Mouse (Mus musculus) stomach, postnatal 0 days (tissue): ENCODE measurements around the gene Stac.

Experiments
- CTCF ChIP-seq: IDR thresholded peaks from 2 replicates; pipeline ENCODE4 v1.5.1; 2016; ENCODE audit warnings: antibody characterized with exemption, low read depth, mild to moderate bottlenecking, moderate library complexity
- EP300 ChIP-seq: optimal IDR thresholded peaks from 2 replicates; pipeline ENCODE3; 2016; ENCODE audit warnings: antibody characterized with exemption

DNA sequence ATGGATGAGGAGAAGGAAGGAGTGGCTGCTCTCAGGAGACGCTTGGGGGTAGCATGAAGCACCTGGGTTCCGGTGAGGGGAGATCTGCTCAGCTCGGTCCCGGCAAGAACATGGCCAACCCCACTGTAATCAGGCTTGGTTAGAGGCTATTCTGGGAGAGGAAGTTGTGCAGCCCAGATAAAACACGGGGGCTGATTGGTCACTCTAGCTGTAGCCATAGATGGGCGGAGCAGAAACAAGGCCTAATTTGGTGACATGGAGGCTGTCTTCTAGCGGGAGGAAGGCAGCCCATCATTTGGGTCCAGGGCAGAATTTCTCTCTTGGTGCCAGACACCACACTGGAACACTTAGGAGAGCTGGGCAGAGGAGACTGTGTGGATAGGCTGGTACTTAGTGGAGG lies 167.9 kb downstream of the Stac start:
- TF ChIP-seq CTCF (no peak), EP300 (no peak)
